Mouse (Mus musculus) lung, embryonic 16.5 days (tissue): Measurements from ENCODE around the gene Smad3. TPM values are rescaled to one million over a fixed set of nuclear protein-coding genes. Genes with fewer than 3 reads are reported as not detected.

Experiments used
- ATAC-seq: fragments of 200-750 bp; cut with Nextera tagmentation; 2 replicates; pipeline ENCODE4 v1.8.0; 2017; ENCODE audit warnings: low read depth, mild to moderate bottlenecking, moderate library complexity
- H3K27ac ChIP-seq: fragments of 300-500 bp; sonication (generic); 2 replicates; pipeline ENCODE4 v1.5.1; 2014; ENCODE audit warnings: mild to moderate bottlenecking, control low read depth, low read length
- H3K27me3 ChIP-seq: fragments of 300-500 bp; sonication (generic); 2 replicates; pipeline ENCODE4 v1.6.1; 2014; ENCODE audit warnings: low read depth, low read length, mixed read lengths; ENCODE audit not compliant: control insufficient read depth, insufficient read depth
- H3K36me3 ChIP-seq: fragments of 300-500 bp; sonication (generic); 2 replicates; pipeline ENCODE4 v1.6.1; 2014; ENCODE audit warnings: low read length; ENCODE audit not compliant: control insufficient read depth, insufficient read depth
- H3K4me1 ChIP-seq: fragments of 300-500 bp; sonication (generic); replicated peaks from 2 replicates; pipeline ENCODE4 v1.6.1; 2014; ENCODE audit warnings: low read length, mixed read lengths; ENCODE audit not compliant: control insufficient read depth, insufficient read depth
- H3K4me2 ChIP-seq: fragments of 300-500 bp; sonication (generic); 2 replicates; pipeline ENCODE4 v1.6.1; 2014; ENCODE audit warnings: low read depth, low read length, control low read depth
- H3K4me3 ChIP-seq: fragments of 300-500 bp; sonication (generic); 2 replicates; pipeline ENCODE4 v1.5.1; 2014; ENCODE audit warnings: mild to moderate bottlenecking, low read length, control low read depth
- H3K9ac ChIP-seq: fragments of 300-500 bp; sonication (generic); 2 replicates; pipeline ENCODE4 v1.6.1; 2014; ENCODE audit warnings: low read length, control low read depth
- H3K9me3 ChIP-seq: fragments of 300-500 bp; sonication (generic); 2 replicates; pipeline ENCODE4 v1.6.1; 2016; ENCODE audit warnings: low read length; ENCODE audit not compliant: control insufficient read depth
- WGBS: fragments of 180-500 bp; shearing (Covaris S2); extraction: QIAGEN DNeasy Blood & Tissue Kit; methylation state at CpG from one replicate; pipeline ENCODE4 v1.1.7; 2014; 5-methylcytosine and 5-hydroxymethylcytosine counted together
- polyA plus RNA-seq: library from polyadenylated mRNA; unstranded; fragments of >200 nt; fragmentation: Nextera tagmentation; extraction: Ambion mirVana; gene quantifications from 2 replicates; pipeline ENCODE4 v1.2.1, GENCODE M21; 2015

The Smad3 gene
- polyA plus RNA-seq, 1 experiment from 2014 or later = 18.0 TPM

DNA sequence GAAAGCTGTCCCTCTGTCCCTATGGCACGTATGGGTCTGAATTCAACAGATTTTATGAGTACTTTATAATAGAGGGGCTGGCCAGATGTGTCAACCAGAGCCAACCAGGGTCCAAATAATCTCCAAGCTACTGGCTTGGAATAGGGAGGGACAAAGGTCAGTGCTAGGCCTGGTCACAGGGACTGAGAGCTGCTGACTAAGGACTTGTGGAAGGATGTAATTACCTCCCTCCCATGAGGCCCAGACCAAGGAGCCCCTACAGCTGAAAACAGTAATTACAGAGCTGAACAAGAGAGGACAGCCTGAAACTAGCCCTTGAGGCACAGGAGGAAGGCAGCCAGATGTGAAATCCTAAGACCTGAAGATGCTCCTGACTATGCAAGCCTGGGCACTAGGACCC lies 89.2 kb downstream of the Smad3 start:
- peaks cover 55% of the 10 kb centered on the region for H3K4me1 ChIP-seq
- no peak overlapping the region for H3K27ac ChIP-seq
- no peak for ATAC-seq
- H3K27me3 ChIP-seq = no peaks in the 10 kb centered on the region
- 87% methylated on average over 1 of the region's 1 CpGs for WGBS
- H3K4me3 ChIP-seq = no peak overlapping the region
- H3K9me3 ChIP-seq = peaks cover 3% of the 10 kb centered on the region; the same call in 1 of the 2 replicates
- no peaks in the 10 kb centered on the region for H3K36me3 ChIP-seq
- H3K9ac ChIP-seq = no peak overlapping the region
- no peak overlapping the region for H3K4me2 ChIP-seq

DNA sequence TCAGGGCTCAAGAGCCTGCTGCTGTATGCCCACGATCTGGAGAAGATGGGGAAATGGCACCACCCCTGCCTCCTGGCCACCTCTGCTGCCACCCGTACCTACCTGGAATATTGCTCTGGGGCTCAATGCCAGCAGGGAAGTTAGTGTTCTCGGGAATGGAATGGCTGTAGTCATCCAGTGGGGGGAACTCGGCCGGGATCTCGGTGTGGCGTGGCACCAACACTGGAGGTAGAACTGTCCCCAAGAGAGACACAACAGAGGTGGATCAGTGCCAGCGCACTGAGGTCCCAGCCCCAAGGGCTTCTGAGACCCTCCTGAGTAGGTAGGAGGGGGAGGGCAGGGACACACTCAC lies 90.4 kb downstream of the Smad3 start:
- Histone ChIP-seq H3K27me3 (no peaks in the 10 kb centered on the region), H3K4me1 (peaks cover 55% of the 10 kb centered on the region), H3K36me3 (0 out of 2 replicates have a peak, but pooled peaks cover 5% of the 10 kb centered on the region), H3K27ac (peak overlapping the region; percentile 24; the same call in 1 of the 2 replicates), H3K4me2 (no peak overlapping the region), H3K4me3 (no peak overlapping the region), H3K9me3 (peaks cover 3% of the 10 kb centered on the region; the same call in 1 of the 2 replicates), H3K9ac (no peak overlapping the region)
- WGBS = 64% methylated on average over 8 of the region's 8 CpGs
- ATAC-seq = no peak

GRCm38 (mm10) chr9:63666612-63667372 lies 91.0 kb downstream of the Smad3 start:
- H3K9me3 ChIP-seq = peaks cover 3% of the 10 kb centered on the region; the same call in 1 of the 2 replicates
- H3K4me3 ChIP-seq = no peak overlapping the region
- H3K4me1 ChIP-seq = peaks cover 54% of the 10 kb centered on the region
- H3K9ac ChIP-seq = no peak overlapping the region
- 0 out of 2 replicates have a peak, but pooled peaks cover 7% of the 10 kb centered on the region for H3K36me3 ChIP-seq
- no peak overlapping the region for H3K4me2 ChIP-seq
- no peaks in the 10 kb centered on the region for H3K27me3 ChIP-seq
- ATAC-seq = peak; percentile 26; the same call in 1 of the 2 replicates
- 48% methylated on average over 18 of the region's 18 CpGs for WGBS
- H3K27ac ChIP-seq = peak overlapping the region; percentile 24; the same call in 1 of the 2 replicates

DNA sequence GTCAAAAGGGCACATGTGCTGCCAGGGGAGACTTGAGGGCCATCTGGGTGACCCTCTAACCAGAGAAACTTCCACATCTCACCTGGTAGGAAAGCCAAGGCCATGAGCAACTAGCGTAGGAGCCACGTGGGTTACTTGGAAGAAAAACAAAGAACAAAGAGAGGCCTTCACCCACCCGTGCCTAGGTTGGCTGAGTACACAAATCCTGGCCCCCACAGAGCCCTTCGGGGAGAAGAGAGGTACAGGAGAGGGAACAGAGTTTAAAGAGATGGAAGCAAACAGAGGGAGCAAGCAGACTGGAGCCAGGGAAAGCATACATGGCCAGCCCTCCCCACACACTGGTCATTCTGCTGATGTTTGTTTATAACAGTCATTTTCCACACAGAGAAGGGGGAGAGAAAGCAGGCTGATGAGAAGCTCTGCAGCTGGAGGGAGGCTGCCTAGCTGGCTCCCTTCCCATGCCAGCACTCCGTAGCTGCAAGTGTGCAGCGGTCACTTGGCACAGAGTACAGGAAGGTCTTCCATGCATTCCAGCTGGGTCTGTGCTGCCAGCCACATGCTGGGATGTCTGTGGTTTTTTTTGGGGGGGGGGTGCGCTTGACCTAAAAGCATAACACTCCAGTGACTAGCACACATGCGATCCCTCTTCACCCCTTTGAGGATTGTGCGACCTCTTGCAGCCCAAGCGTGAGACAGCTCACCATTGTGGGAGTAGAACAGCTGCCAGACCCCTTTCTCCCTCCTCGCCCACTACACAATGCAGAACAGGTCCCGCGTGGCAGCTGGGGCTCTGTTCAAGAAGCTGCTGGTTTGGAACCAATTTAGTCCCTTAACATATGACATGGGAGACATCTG lies 92.8 kb downstream of the Smad3 start:
- Histone ChIP-seq H3K9ac (no peak overlapping the region), H3K36me3 (peaks cover 13% of the 10 kb centered on the region), H3K4me1 (peaks cover 54% of the 10 kb centered on the region), H3K9me3 (peaks cover 3% of the 10 kb centered on the region; the same call in 1 of the 2 replicates), H3K4me3 (no peak overlapping the region), H3K27me3 (no peaks in the 10 kb centered on the region), H3K4me2 (no peak overlapping the region), H3K27ac (peak overlapping the region; percentile 68)
- 34% methylated on average over 13 of the region's 13 CpGs for whole genome bisulfite sequencing
- ATAC-seq = peak; percentile 77

DNA sequence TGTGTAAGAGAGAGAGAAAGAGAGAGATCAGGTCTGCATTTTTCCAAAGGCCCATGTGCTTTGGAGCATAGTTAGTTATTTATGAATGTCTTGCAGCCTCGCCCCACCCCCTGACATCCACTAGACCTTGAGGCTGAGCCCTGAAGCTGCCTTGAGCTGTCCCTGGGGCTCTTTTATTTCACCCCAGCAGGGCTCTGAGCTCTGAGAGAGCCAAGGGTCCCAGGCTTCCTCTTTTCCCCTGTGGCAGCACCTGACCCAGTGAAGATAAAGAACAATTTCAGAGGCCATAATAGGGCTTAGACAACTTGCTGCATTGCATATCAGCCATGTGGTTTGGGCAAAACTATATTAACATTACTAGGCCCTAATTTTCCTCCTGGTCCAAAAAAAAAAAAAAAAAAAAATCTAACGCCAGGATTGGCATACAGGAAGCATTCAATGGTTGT lies 93.5 kb downstream of the Smad3 start:
- H3K9ac ChIP-seq = no peak overlapping the region
- ATAC-seq = no peak
- H3K36me3 ChIP-seq = peaks cover 13% of the 10 kb centered on the region
- 67% methylated on average over 2 of the region's 2 CpGs for WGBS
- H3K4me3 ChIP-seq = no peak overlapping the region
- peaks cover 3% of the 10 kb centered on the region; the same call in 1 of the 2 replicates for H3K9me3 ChIP-seq
- no peak overlapping the region for H3K4me2 ChIP-seq
- H3K27ac ChIP-seq = peak overlapping the region; percentile 68
- H3K4me1 ChIP-seq = peaks cover 55% of the 10 kb centered on the region
- no peaks in the 10 kb centered on the region for H3K27me3 ChIP-seq

DNA sequence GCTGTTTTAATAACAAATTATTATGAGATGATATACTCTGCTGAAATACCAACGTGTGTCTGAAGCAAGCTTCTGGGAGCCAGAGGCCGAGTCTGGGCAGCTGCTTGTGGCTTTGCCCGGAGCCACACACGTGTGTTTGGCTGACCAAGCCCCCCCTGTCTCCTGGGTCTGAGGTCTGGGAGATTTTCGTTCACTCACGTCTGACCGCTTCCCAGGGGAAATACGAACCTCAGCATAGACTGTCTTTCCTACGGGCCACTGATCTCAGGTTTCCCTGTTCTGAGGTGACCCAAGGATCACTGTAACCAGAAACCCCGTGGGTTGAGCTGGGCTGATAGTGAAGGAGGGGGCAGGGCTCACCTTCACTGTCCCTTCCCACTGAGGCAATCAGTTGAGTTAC lies 94.6 kb downstream of the Smad3 start:
- Histone ChIP-seq H3K36me3 (peaks cover 13% of the 10 kb centered on the region), H3K4me3 (no peak overlapping the region), H3K9ac (no peak overlapping the region), H3K4me2 (no peak overlapping the region), H3K4me1 (peaks cover 50% of the 10 kb centered on the region), H3K27ac (no peak overlapping the region), H3K27me3 (no peaks in the 10 kb centered on the region), H3K9me3 (peaks cover 3% of the 10 kb centered on the region; the same call in 1 of the 2 replicates)
- ATAC-seq = no peak
- WGBS = 47% methylated on average over 10 of the region's 10 CpGs

GRCm38 (mm10) chr9:63662759-63663158 lies 95.0 kb downstream of the Smad3 start:
- Histone ChIP-seq H3K9me3 (peaks cover 3% of the 10 kb centered on the region; the same call in 1 of the 2 replicates), H3K4me3 (no peak overlapping the region), H3K27ac (no peak overlapping the region), H3K4me1 (peaks cover 47% of the 10 kb centered on the region), H3K36me3 (peaks cover 13% of the 10 kb centered on the region), H3K4me2 (no peak overlapping the region), H3K27me3 (no peaks in the 10 kb centered on the region), H3K9ac (no peak overlapping the region)
- 46% methylated on average over 7 of the region's 7 CpGs for WGBS
- no peak for ATAC-seq

- H3K36me3 ChIP-seq = peaks cover 13% of the 10 kb centered on the region
- no peak overlapping the region for H3K4me3 ChIP-seq
- no peak overlapping the region for H3K4me2 ChIP-seq
- H3K9ac ChIP-seq = no peak overlapping the region
- no peak overlapping the region for H3K27ac ChIP-seq
- 90% methylated on average over 3 of the region's 3 CpGs for WGBS
- H3K27me3 ChIP-seq = no peaks in the 10 kb centered on the region
- ATAC-seq = no peak
- H3K9me3 ChIP-seq = peaks cover 3% of the 10 kb centered on the region; the same call in 1 of the 2 replicates
- peaks cover 40% of the 10 kb centered on the region for H3K4me1 ChIP-seq
These were observed 97.1 kb downstream of the Smad3 start for GRCm38 (mm10) chr9:63660691-63661090.

GRCm38 (mm10) chr9:63660061-63660460 lies 97.7 kb downstream of the Smad3 start:
- Histone ChIP-seq H3K9ac (no peak overlapping the region), H3K27me3 (no peaks in the 10 kb centered on the region), H3K27ac (no peak overlapping the region), H3K4me1 (peaks cover 38% of the 10 kb centered on the region), H3K9me3 (peaks cover 3% of the 10 kb centered on the region; the same call in 1 of the 2 replicates), H3K4me3 (no peak overlapping the region), H3K4me2 (no peak overlapping the region), H3K36me3 (peaks cover 16% of the 10 kb centered on the region)
- no peak for ATAC-seq
- WGBS = 87% methylated on average over 4 of the region's 4 CpGs
